Mouse (Mus musculus) cerebellum, adult 18-20 months (tissue): ENCODE data around the gene Scnn1a.

Experiments used
- DNase-seq, 2 experiments: peaks; one replicate each; pipeline ENCODE4 v3.0.0; 2021

The Scnn1a gene

DNA sequence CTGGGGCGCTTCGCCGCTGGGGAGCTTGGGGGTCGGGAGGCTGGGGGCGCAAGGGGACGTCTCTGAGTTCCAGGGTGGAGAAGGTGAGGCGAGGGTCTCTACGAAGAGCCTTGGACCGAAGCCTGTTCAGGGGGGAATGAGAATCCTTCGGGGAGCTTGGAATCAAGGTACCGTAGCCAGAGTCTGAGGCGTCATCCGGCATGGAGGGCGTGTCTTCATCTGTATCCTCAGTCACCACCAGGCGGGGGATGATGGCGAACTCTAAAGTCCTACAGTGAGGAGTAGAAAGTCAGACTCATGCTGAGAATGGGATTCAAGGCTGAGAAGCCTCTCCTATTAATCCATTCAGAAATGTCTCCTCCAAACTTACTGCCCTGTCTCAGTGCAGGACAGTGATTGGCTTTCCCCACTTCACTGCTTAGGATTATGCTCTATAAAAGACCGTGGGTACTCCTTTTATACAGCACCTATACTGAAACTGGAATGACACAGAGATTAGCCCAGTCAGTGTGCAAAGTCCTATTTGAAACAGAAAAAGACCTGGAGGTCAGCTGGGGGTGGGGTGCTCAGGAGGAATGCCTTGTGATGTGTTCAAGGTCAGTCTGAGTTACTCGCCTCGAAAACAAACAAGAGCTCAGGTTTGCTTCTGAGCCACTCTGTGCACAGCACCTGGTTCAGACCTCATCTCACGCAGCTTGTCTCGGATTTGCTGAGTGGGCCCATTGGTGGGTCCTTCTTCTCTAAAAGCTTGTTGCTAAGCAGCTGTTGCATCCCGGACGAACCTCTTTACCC lies 43.2 kb downstream of the Scnn1a start:
- no peak for DNase-seq

DNA sequence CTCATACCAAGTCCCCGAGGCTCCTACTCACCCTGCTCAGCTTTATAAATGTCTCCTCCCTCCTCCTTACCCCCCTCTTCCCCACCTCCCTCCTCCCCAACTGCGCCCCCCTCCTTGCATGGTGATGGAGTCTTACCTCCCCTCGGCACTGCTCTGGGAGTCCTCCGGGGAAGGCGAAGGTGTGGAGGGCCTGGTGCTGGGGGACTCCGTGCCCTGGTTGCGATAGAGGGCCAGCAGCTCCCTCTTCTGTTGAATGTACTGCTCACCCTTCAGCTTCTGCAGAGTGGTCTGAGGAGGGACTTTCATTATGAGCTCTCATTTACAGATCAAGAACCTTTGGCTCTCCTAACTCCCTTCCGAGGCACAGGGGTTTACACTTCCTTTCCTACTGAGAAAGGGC lies 44.0 kb downstream of the Scnn1a start:
- no peak for DNase-seq

DNA sequence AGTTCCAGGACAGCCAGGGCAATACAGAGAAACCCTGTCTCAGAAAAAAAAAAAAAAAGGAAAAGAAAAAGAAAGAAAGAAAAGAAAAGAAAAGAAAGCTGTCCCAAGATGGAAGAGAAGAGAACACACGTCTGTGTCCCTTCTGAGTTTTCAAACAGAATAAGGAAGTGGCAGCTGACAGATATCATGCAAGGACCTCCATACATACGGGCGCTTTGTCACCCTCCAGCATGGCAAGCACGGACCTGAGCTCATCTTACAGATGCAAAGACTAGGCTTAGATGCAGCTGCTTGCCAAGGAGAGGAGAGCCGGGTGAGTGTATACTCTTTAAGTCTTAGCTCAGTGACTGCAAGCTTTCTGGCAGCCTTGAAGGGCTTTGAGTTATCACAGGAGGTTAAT lies 45.1 kb downstream of the Scnn1a start:
- DNase-seq: no peak

DNA sequence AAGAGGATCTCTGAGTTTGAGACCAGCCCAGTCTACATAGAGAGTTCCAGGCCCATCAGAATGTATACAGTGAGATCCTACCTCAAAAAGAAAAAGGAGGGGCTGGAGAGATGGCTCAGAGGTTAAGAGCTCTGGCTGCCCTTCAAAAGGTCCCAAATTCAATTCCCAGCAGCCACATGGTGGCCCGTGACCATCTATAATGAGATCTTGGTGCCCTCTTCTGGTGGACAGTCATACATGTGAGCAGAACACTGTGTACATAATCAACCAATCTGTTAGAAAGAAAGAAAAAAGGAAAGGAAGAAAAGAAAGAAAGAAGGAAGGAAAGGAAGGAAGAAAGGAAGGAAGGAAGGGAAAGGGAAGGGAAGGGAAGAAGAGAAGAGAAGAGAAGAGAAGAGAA lies 45.7 kb downstream of the Scnn1a start:
- DNase-seq: no peak

DNA sequence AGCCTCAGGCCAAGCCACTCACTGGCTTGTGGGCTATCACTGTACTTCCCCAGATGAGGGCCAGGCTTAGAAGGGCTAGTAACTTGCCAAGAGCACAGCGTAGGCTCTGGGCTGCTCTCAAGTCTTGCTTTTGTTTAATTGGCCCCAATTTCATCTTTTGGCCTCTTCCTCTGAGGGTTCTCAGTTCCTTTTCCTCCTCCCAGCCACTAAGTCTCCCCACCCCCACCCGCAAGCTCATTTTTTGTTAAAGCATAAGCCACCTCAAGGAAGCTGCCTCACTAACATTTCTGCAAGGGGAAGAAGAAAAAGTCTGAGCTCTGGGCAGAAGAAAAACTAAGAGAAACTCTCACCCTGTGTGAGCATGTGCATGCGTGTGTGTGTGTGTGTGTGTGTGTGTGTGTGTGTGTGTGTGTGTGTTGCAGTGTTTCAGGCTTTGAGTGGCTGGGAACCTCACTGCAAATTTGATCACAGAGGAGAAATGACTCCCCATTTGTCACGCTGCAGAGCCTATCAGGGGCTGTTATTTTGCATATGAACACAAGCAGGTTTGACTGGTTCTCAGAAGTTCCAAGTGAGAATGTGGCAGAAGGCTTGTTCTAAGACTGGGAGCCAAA lies 47.4 kb downstream of the Scnn1a start:
- DNase-seq: no peak

DNA sequence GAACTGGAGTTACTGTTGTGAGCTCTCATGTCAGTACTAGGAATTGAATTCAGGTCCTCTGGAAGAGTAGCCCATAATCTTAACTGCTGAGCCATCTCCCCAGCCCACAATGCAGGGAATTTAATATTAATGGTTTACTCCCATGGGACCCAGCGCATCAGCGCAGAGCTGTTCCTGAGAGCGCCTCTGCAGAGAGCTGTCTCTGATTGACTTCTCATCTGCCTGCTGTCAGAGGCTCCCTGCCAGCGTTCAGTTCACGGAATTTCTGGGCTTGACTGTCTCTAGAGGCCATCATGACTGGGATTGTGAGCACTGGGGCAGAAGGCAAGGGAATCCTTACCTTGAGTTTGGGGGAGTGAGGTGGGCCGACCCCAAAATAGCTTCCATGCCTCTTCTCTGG lies 56.6 kb downstream of the Scnn1a start:
- no peak for DNase-seq

DNA sequence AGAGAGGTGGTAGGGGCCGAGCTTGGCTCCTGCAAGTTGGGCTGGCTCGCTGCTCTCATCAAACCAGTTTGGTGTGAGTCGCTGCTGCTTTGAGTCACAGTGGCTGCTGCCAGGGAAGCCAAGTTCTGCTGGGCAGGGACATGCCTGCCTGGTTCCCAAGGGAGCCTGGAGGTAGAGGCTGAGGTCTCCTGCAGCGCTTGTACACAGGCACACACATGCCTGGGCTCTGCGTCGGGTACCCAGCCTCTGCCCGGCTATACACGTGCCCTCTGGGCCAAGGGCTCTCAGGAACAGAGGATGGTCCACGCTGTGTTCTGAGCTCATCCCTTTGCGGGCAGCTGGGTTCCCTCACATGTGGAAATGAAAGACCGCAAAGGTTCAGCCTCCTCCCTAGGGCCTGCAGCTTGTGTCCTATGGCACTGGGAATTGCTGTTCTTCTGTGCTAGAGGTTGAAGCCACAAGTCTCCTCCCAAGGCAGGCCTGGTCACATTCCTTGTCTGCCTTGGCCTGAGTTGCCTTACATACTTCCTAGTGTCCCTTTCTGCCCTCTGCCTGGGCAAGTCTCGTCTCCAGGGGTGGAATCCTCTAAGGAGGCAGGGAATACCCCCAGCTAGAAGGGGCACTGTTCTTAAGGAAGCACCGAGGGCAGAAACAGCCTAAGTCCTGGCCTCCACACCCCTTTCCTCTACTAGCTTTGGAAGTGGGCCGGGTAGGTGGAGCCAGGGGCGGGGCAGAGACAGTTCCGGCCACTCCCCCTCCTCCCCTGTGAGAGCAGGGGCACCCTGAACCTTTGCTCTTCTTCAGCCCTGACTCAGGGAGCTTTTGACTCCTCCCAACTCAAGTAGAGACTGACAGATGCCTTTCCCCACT lies 57.4 kb downstream of the Scnn1a start:
- DNase-seq: no peak

DNA sequence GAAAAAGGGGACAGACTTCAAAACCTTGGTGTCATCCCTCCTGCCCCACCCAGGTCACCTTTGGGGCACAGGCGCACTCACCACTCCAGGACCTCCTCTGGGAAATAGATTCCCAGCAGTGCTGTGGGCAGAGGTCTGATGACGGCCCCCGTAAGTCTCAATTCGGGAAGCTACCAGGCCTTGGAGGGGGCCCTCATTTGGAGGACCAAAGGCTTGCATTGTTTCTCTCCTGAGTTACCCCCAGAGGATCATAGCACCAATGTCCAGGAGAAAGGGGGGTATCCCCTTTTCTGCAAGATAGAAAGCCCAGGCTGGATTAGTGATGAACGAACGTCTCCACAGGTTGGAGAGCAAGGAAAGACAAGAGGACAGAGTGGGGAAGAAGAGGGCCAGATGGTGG lies 58.2 kb downstream of the Scnn1a start:
- no peak for DNase-seq

DNA sequence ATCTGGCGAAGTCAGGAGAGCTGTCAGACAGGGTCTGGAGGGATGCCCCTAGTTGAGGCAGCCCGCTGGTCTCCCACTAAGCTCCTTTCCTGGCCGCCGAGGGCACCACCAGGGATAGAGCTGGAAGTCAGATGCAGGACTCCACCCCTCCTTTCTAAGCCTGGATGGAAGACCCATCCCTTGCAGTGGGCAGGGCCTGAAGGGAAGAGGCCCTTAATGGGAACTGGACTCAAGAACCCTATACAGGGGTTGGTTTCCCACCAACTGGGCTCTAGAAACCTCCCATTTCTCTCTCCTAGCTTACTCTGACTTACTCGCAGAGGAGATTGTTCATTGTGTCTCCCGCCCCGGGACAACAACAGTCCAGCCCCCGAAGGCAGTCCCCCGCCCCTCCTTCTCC lies 59.3 kb downstream of the Scnn1a start:
- no peak for DNase-seq

DNA sequence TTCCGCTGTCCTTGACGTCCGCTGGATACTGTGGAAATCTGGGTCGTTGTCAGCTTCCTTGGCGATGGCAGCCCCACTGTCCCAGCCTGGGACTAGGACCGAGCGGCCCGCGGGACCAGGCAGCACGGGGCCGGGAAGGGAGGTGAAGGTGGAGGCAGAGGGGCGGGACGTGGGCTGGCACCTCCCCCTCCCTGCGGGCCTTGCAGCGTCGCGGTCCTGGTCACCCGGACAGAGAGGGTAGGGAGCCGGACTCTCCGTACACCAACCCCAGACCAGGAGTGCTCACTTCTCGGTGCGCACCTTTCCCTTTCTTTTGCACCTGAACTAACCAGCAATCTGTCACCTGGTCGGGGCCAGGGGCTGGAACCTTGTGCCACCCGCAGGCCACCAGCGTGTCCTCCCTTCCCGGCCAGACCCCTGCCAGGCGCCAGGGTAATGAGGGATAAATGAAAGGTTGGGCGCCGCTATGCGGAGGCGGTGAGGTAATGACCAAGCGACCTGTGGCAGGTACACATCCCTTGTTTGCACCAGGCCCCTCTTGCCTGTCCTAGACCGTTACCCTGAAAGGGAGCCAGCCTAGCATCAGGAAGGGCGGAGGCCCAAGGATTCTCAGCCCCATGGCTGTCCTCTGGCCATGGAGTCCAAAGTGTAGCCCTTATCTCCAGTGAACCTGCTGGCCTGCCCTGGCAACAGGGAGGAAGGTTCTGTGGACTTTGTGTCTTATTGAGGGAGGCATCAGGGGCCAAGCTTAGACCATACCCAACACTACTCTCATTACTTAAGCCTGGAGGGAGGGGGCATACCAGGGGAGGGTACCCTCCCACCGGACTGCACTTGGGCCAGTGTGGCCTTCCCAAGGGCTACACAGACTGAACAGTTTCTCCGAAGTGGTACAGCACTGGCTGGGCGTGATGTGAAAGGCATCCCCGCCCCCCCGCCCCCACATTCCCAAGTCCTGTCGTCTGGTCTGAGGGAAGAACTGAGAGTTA lies 60.2 kb downstream of the Scnn1a start, which contains the start of gene Plekhg6:
Gene Plekhg6, minus strand, starts transcription at position 422 of the 989 bp plus-strand sequence.
- no peak for DNase-seq

DNA sequence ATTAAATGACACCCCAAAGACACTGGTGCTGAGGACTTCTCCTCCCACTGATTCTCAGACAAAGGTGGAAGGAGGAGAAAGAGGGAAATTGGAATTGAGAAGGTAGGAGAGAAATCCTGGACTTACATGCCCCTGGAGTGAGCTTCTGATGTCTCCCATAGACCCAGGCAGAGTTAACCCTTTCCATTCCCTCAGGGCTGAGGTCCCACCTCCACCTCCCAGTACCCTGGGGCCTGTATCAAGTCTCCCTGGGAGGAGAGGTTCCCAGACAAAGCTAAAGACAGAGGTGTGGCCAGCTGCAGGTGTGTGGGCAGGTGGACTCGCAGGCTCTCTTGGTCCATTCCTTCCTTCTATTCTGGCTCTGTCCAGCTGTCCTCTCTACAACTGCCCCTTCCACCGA lies 61.6 kb downstream of the Scnn1a start:
- no peak for DNase-seq

DNA sequence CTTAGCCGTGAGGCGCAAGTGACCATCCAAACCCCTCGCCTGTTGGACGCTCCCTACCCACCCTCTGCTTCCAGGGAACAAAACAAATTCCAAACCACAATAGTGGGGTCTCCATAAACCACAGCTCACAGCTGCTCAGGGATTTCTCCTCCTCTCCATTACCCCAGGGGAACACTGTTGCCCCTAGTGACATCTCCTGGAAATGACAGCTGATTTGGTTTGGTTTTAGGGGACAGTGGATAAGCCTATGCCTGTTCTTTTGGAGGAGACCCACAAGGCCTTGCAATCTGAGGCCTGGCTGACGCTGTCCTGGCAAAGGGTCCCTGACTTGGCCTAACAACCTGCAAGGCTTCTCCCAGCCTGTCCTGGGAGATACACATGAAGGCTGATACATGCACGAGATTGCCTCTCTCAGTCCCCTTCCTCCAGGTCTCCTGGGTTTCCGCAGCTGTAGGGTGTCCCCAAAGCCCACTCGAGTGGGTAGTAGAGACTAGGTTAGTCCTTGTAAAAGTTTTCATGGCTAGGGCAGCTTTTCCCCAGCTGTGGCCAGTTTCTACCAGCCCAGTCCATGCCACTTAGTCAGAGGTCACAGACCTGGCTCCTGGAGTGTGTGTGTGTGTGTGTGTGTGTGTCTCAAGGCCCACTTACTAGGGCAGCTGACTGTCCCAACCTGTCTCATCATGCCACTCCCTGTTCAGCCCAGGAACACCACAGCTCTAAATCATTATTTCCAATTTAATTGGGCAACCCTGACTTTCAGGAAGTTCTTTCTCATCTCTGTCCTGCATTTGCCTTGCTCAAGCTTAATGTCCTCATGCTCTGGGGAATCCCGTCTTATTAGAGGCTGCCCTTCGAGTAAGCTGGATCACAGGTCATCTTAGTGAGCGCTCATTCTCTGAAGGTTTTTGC lies 64.9 kb downstream of the Scnn1a start:
- DNase-seq: no peak

DNA sequence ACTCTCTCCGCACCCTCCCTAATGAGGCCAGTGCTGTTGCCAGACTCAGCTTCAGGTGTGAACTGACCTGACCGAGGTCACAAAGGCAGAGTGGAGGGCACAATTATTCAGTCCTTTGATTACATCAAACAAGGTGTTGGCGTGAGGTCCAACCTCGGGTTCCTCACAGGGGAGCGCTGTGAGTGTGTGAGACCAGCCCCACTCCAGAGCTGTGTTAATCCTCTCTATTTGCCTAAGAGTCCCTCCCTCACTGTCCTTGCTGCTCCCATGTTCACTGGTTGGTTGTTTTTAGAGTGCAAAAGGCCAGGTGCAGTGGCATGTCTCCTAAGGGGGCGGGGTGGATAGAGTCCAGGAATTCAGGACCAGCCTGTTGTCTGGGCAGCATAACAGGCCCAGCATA lies 65.6 kb downstream of the Scnn1a start:
- DNase-seq: no peak

DNA sequence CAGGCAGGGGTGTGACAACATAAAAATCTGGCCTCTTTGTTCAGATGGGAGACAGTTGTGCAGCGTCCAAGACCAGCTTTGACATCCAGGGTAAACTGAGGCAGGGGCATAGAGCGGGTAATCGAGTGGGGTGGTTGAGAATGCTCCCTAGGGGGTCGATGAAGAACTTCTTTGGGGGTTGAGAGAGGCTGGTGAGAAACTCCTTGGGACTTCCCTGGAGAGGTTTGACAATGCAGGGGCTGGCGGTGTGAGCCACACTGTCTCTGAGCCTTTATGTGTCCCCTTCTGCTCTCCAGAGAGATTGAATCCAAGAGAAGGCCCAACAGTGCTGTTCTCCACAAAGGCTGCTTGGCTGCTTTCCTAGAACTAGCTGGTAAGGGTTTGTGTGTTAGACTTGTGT lies 69.4 kb downstream of the Scnn1a start:
- DNase-seq: no peak
